Mouse (Mus musculus) adrenal gland, adult 10 weeks (tissue): ENCODE data around the gene Ttc5. TPM values are rescaled to one million over a fixed set of nuclear protein-coding genes. Genes with fewer than 3 reads are reported as not detected.

Experiments
- polyA plus RNA-seq: library from polyadenylated mRNA; stranded (reverse); fragments of 350-450 nt; fragmentation: Illumina TruSeq; extraction: RNeasy Lipid Tissue Mini Kit (QIAGEN cat#74804); gene quantifications from one replicate; pipeline ENCODE4 v1.2.3, GENCODE M21; 2014; ENCODE audit warnings: low read depth, low replicate concordance

Gene Ttc5
- 14.5 TPM for polyA plus RNA-seq

GRCm38 (mm10) chr14:50785251-50785637 is at the start of gene Ttc5:
TSS of gene Ttc5 (minus strand) at chr14:50785519.

GRCm38 (mm10) chr14:50807487-50808072 is 22.3 kb upstream of the Ttc5 start, which contains the start of the genes Ccnb1ip1 and Parp2:
TSS of gene Ccnb1ip1 (minus strand) at chr14:50807732.
TSS of gene Parp2 (plus strand) at chr14:50807841.

GRCm38 (mm10) chr14:50744994-50745393 is 40.3 kb downstream of the Ttc5 start, which contains the start of gene Olfr749:
TSS of gene Olfr749 (minus strand) at chr14:50745094.

Other genes with a start within 250 kb of the Ttc5 start
- not detected for gene Olfr744, start 170.6 kb downstream of the Ttc5 start, polyA plus RNA-seq
- not detected for gene Olfr745, start 146.1 kb downstream of the Ttc5 start, polyA plus RNA-seq
- not detected for gene Olfr746, start 138.4 kb downstream of the Ttc5 start, polyA plus RNA-seq
- gene Olfr747, start 92.3 kb downstream of the Ttc5 start, polyA plus RNA-seq = not detected
- not detected for gene Olfr748, start 78.1 kb downstream of the Ttc5 start, polyA plus RNA-seq
- gene Olfr749, start 40.4 kb downstream of the Ttc5 start, polyA plus RNA-seq = not detected
- gene Ccnb1ip1, start 22.2 kb upstream of the Ttc5 start, polyA plus RNA-seq = not detected
- gene Parp2, start 22.3 kb upstream of the Ttc5 start, polyA plus RNA-seq = 45.3 TPM
- gene Tep1, start 85.0 kb upstream of the Ttc5 start, polyA plus RNA-seq = 11.6 TPM
- gene Klhl33, start 112.0 kb upstream of the Ttc5 start, polyA plus RNA-seq = 1.8 TPM
- 12.5 TPM for gene Osgep, start 139.4 kb upstream of the Ttc5 start, polyA plus RNA-seq
- gene Apex1, start 139.4 kb upstream of the Ttc5 start, polyA plus RNA-seq = 28.1 TPM
- gene Pip4p1, start 145.3 kb upstream of the Ttc5 start, polyA plus RNA-seq = 19.0 TPM
- 56.6 TPM for gene Pnp, start 145.6 kb upstream of the Ttc5 start, polyA plus RNA-seq
- gene Gm49342, start 159.0 kb upstream of the Ttc5 start, polyA plus RNA-seq = not detected
- 0.52 TPM for gene Pnp2, start 170.5 kb upstream of the Ttc5 start, polyA plus RNA-seq
- gene Rnase10, start 222.2 kb upstream of the Ttc5 start, polyA plus RNA-seq = 0.52 TPM